Mouse (Mus musculus) effector memory CD4-positive, alpha-beta T cell, adult 7 months (primary cell): ENCODE data around the gene Uqcrq. TPM values are rescaled to one million over a fixed set of nuclear protein-coding genes. Genes with fewer than 3 reads are reported as not detected.

Experiments used
- polyA plus RNA-seq: library from polyadenylated mRNA; unstranded; fragments of 100-300 nt; shearing (Covaris generic); gene quantifications from one replicate; pipeline ENCODE4 v1.2.1, GENCODE M21; 2017

Gene Uqcrq
- 209 TPM for polyA plus RNA-seq

GRCm38 (mm10) chr11:53430670-53431346 lies at the start of gene Uqcrq, which contains the start of gene Gdf9:
Gene Uqcrq, minus strand, starts transcription at chr11:53430831.
Gene Gdf9, plus strand, starts transcription at chr11:53431023.

DNA sequence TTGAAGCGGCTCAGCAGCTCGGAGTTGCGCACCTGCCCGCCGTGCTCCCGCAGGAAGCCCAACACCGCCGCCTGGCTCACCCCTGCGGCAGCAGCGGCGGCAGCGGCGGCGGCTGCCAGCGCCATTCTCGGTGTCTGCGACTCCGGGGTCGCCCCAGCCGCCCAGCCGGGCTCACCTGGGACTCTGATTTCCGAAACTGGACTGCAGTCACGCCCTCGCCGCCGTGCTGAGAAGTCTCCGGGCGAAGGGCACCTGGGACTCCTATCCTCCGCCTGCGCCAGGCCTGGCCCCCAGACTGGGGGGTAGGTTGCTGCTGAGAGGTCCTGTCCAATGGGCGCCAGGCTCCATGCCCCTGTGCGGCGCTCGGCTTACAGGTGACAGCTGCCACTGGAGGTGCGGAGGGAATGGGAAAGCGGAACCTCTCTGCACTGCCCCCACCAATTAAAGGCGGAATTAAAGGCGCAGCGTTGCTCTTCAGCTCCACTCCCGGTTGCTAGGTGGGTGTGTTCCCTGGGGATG lies 49.2 kb upstream of the Uqcrq start, which contains the start of the genes Gm9945 and Sowaha:
TSS of gene Gm9945 (plus strand) at position 384 of the 519 bp plus-strand sequence.
TSS of gene Sowaha (minus strand) at position 492 of the 519 bp plus-strand sequence.

GRCm38 (mm10) chr11:53469968-53470695 lies 39.5 kb upstream of the Uqcrq start, which contains the start of gene Gm9837:
Gene Gm9837, minus strand, starts transcription at chr11:53470479.

GRCm38 (mm10) chr11:53456474-53457371 lies 26.1 kb upstream of the Uqcrq start, which contains the start of the genes Gm10447 and Shroom1:
Gene Gm10447, minus strand, starts transcription at chr11:53457110.
Gene Shroom1, plus strand, starts transcription at chr11:53457205.

DNA sequence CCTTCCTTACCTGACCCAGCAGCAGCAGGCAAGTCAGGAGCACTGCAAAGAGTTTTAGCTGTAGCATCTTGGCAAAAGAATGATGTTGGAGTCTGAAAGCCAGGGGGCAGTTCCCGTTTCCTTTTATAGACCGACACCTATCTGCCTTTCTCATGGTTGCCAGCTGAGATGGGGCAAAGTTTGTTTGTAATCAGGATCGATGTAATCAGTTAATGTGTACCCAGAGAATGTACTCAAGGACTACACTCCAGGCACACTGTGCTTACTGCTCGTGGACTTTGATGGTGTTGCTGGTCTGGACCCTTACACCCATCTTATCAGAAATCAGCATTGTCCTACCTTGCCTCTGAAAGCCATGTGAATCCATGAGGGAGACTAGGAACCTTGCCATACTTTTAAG lies 7.6 kb downstream of the Uqcrq start, which contains the start of gene Leap2:
TSS of gene Leap2 (minus strand) at position 135 of the 400 bp plus-strand sequence.

Other genes starting within 250 kb of the Uqcrq start
- gene Hspa4, start 130.4 kb downstream of the Uqcrq start, polyA plus RNA-seq = 144 TPM
- 27.1 TPM for gene Zcchc10, start 106.2 kb downstream of the Uqcrq start, polyA plus RNA-seq
- 356 TPM for gene Aff4, start 80.0 kb downstream of the Uqcrq start, polyA plus RNA-seq
- not detected for gene Leap2, start 7.7 kb downstream of the Uqcrq start, polyA plus RNA-seq
- 0.34 TPM for gene Gdf9, start 192 bp upstream of the Uqcrq start, polyA plus RNA-seq
- 0.16 TPM for gene Gm10447, start 26.3 kb upstream of the Uqcrq start, polyA plus RNA-seq
- not detected for gene Shroom1, start 26.4 kb upstream of the Uqcrq start, polyA plus RNA-seq
- not detected for gene Gm9837, start 39.6 kb upstream of the Uqcrq start, polyA plus RNA-seq
- gene Gm9945, start 49.3 kb upstream of the Uqcrq start, polyA plus RNA-seq = not detected
- not detected for gene Sowaha, start 49.4 kb upstream of the Uqcrq start, polyA plus RNA-seq
- gene Sept8, start 88.4 kb upstream of the Uqcrq start, polyA plus RNA-seq = 1.9 TPM
- 6.9 TPM for gene Kif3a, start 136.5 kb upstream of the Uqcrq start, polyA plus RNA-seq
- not detected for gene Il4, start 187.8 kb upstream of the Uqcrq start, polyA plus RNA-seq
- gene Il13, start 203.9 kb upstream of the Uqcrq start, polyA plus RNA-seq = not detected